Mouse (Mus musculus): ENCODE data around the gene Ssna1. TPM values are rescaled to one million over a fixed set of nuclear protein-coding genes. Genes with fewer than 3 reads are reported as not detected.

The Ssna1 gene
- polyA plus RNA-seq, 1 experiment from 2014 or later = 217 TPM

DNA sequence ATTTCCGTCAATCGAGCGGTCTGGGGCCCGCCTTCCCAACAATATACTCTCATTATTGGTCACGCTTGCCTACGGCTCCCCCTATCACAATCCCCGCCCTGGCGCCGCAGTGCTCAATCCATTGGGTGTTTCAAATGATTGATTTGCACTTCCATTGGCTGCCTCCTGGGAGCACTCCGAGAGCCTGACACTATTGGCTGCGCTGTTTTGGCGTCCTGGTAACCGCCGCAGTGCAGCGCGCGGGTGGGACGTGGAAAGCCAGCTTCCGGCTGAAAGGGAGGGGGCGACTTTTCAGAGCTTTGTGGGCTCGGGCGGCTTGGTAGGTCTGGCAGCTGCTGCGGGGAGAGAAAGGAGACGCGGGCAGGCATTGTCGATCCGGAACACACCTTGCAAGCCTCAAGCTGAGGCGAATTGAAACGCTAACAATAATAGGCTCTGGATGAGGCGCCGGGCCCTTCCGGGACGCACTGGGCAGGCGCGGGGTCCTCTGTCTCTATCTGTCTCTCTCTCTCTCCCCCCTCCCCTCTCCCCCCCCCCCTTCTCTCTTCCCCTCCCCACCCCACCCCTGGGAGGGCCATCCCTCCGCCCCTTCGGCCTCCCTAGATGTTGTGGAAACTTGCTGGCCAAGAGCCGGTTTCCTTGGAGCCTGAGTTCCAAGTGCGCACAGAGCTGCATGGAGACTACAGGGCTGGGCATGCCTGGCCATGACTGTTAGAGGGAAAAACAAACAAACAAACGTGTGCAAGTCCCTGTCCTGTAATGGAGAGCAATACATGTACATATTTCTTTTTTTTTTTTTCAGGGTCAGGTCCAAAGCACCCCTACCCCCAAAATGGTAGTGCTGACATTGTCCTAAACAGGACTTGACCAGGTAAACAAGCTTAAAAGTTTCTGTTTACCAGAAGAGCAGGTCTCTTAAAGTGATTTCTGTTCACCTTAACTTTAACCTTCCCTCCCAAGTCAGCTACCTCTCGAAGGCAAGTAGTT lies 47.2 kb downstream of the Ssna1 start:
- Histone ChIP-seq H3K9ac (ENCODE audit: low read length) (peak overlapping the region; percentile 70), H3K4me3 (ENCODE audit: low read depth, low read length) (peak overlapping the region; percentile 78), H3K4me1 (ENCODE audit: control insufficient read depth, insufficient read depth, low read length) (peaks cover 11% of the 10 kb centered on the region), H3K9me3 (ENCODE audit: control insufficient read depth, low read length) (no peaks in the 10 kb centered on the region), H3K27me3 (ENCODE audit: control insufficient read depth, insufficient read depth, low read length) (no peaks in the 10 kb centered on the region), H3K27ac (ENCODE audit: low read depth, low read length) (peak overlapping the region; percentile 89), H3K4me2 (ENCODE audit: low read depth) (peak overlapping the region; percentile 54), H3K36me3 (ENCODE audit: control insufficient read depth, insufficient read depth, low read length) (no peaks in the 10 kb centered on the region)
- 2% methylated on average over 39 of the region's 41 CpGs for WGBS
- peak; percentile 96 for ATAC-seq (ENCODE audit: insufficient read depth, low FRiP score, low TSS enrichment)
- DNase-seq (ENCODE audit: low spot score) = peak; percentile 98

DNA sequence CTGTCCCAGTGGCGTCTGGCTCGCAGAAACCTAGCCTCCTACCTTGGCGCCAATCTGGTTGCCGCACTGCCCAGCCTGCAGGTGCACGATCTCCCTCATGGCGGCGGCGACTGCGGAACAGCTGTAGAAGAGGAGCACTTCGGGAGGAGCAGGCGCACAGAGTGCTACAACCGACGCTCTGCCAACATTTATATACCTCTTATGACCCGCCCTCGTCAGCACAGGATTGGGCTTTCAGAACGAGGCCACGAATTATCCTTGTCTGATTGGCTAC lies 47.8 kb downstream of the Ssna1 start, which contains the start of gene Tubb4b:
Gene Tubb4b, minus strand, starts transcription at position 211 of the 274 bp plus-strand sequence.
- no peak for ATAC-seq (ENCODE audit: insufficient read depth, low FRiP score, low TSS enrichment)
- Histone ChIP-seq H3K4me3 (ENCODE audit: low read depth, low read length) (peak within 1 kb of the TSS; percentile 78), H3K36me3 (ENCODE audit: control insufficient read depth, insufficient read depth, low read length) (no peaks in the 10 kb centered on the region), H3K9ac (ENCODE audit: low read length) (peak within 1 kb of the TSS; percentile 76), H3K4me1 (ENCODE audit: control insufficient read depth, insufficient read depth, low read length) (peaks cover 11% of the 10 kb centered on the region), H3K27ac (ENCODE audit: low read depth, low read length) (peak within 1 kb of the TSS; percentile 89), H3K9me3 (ENCODE audit: control insufficient read depth, low read length) (no peaks in the 10 kb centered on the region), H3K4me2 (ENCODE audit: low read depth) (peak within 1 kb of the TSS; percentile 79), H3K27me3 (ENCODE audit: control insufficient read depth, insufficient read depth, low read length) (no peaks in the 10 kb centered on the region)
- WGBS = 0% methylated on average over 17 of the region's 17 CpGs
- no peak for DNase-seq (ENCODE audit: low spot score)

DNA sequence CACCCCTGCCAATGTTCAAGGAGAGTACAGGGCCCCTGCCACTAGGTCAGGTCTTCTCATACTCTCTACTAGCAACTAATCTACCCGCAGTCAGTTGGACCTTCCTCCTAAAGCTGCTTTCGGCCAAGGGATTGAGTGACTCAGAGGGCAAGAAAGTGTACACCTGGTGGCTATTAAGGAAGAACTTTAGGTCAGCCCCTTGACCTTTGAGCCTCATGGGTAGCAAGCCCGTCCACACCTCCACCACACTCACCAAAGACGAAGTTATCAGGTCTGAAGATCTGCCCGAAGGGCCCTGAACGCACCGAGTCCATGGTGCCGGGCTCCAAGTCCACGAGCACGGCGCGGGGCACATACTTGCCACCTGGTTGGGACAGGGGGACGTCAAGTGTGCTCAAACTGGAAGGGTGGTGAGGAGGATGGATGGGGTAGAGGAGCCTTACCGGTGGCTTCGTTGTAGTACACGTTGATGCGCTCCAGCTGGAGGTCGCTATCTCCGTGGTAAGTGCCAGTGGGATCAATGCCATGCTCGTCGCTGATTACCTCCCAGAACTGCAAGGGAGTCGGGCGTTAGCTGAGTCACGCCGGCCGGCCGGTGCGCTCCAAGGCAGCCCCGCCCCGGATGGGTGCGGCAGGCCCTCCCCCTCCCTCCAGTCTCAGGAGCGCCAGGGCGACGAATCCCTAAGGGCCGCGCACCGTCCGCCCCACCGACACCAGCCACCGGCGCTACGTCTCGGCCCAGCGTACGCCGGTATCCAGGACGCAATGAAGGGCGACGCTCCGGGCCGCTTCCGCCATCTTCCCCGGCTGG lies 48.4 kb downstream of the Ssna1 start:
- Histone ChIP-seq H3K4me3 (ENCODE audit: low read depth, low read length) (peak overlapping the region; percentile 78), H3K27ac (ENCODE audit: low read depth, low read length) (peak overlapping the region; percentile 78), H3K4me1 (ENCODE audit: control insufficient read depth, insufficient read depth, low read length) (peaks cover 11% of the 10 kb centered on the region), H3K27me3 (ENCODE audit: control insufficient read depth, insufficient read depth, low read length) (no peaks in the 10 kb centered on the region), H3K9me3 (ENCODE audit: control insufficient read depth, low read length) (no peaks in the 10 kb centered on the region), H3K9ac (ENCODE audit: low read length) (peak overlapping the region; percentile 76), H3K4me2 (ENCODE audit: low read depth) (peak overlapping the region; percentile 79), H3K36me3 (ENCODE audit: control insufficient read depth, insufficient read depth, low read length) (no peaks in the 10 kb centered on the region)
- DNase-seq (ENCODE audit: low spot score) (no peak), ATAC-seq (ENCODE audit: insufficient read depth, low FRiP score, low TSS enrichment) (peak; percentile 21)
- WGBS = 5% methylated on average over 37 of the region's 53 CpGs

DNA sequence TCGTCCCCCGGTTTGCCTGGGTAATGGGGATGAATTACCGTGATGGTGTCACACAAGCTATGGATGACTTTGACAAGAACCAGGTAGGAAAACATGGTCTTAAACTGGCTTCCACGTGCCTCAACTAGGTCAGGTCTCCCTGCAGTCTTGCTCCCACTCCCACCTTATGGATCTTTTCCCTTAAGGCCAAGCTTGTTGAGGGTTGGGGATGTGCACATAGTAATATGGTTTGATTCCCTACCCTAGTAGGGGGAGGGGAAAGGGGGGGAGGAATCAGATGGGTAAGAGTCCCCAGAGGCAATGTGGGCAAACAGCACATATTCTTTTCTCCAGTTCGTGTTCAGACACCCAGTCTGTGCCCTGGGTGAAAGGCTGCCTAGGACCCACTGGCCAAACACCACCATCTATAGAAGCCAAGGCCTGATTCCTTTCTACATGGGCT lies 50.9 kb downstream of the Ssna1 start:
- no peak overlapping the region for H3K4me2 ChIP-seq (ENCODE audit: low read depth)
- no peaks in the 10 kb centered on the region for H3K27me3 ChIP-seq (ENCODE audit: control insufficient read depth, insufficient read depth, low read length)
- H3K27ac ChIP-seq (ENCODE audit: low read depth, low read length) = no peak overlapping the region
- H3K9ac ChIP-seq (ENCODE audit: low read length) = no peak overlapping the region
- H3K4me1 ChIP-seq (ENCODE audit: control insufficient read depth, insufficient read depth, low read length) = peaks cover 11% of the 10 kb centered on the region
- DNase-seq (ENCODE audit: low spot score) (no peak), ATAC-seq (ENCODE audit: insufficient read depth, low FRiP score, low TSS enrichment) (no peak)
- H3K36me3 ChIP-seq (ENCODE audit: control insufficient read depth, insufficient read depth, low read length) = no peaks in the 10 kb centered on the region
- H3K4me3 ChIP-seq (ENCODE audit: low read depth, low read length) = no peak overlapping the region
- H3K9me3 ChIP-seq (ENCODE audit: control insufficient read depth, low read length) = no peaks in the 10 kb centered on the region
- WGBS = 73% methylated on average over 5 of the region's 5 CpGs

Other genes starting within 250 kb of the Ssna1 start
- gene Nsmf, start 218.1 kb downstream of the Ssna1 start, polyA plus RNA-seq (2014; fragmentation: Nextera tagmentation; extraction: Ambion mirVana) = 52.6 and 56.1 TPM in 2 replicates
- not detected in 2 replicates for gene Entpd8, start 192.1 kb downstream of the Ssna1 start, polyA plus RNA-seq (2014; fragmentation: Nextera tagmentation; extraction: Ambion mirVana)
- gene Noxa1, start 177.3 kb downstream of the Ssna1 start, polyA plus RNA-seq (2014; fragmentation: Nextera tagmentation; extraction: Ambion mirVana) = 0.29 TPM in 1 of 2 replicates, not detected in the other
- 53.7 and 57.8 TPM in 2 replicates for gene Nrarp, start 91.7 kb downstream of the Ssna1 start, polyA plus RNA-seq (2014; fragmentation: Nextera tagmentation; extraction: Ambion mirVana)
- 1.6 and 1.9 TPM in 2 replicates for gene Tor4a, start 75.6 kb downstream of the Ssna1 start, polyA plus RNA-seq (2014; fragmentation: Nextera tagmentation; extraction: Ambion mirVana)
- gene Nelfb, start 60.9 kb downstream of the Ssna1 start, polyA plus RNA-seq (2014; fragmentation: Nextera tagmentation; extraction: Ambion mirVana) = 94.8 and 99.8 TPM in 2 replicates
- not detected in 2 replicates for gene Stpg3, start 57.8 kb downstream of the Ssna1 start, polyA plus RNA-seq (2014; fragmentation: Nextera tagmentation; extraction: Ambion mirVana)
- gene Fam166a, start 53.7 kb downstream of the Ssna1 start, polyA plus RNA-seq (2014; fragmentation: Nextera tagmentation; extraction: Ambion mirVana) = not detected in 2 replicates
- gene Tubb4b, start 47.7 kb downstream of the Ssna1 start, polyA plus RNA-seq (2014; fragmentation: Nextera tagmentation; extraction: Ambion mirVana) = 515 and 528 TPM in 2 replicates
- not detected in 2 replicates for gene Slc34a3, start 38.1 kb downstream of the Ssna1 start, polyA plus RNA-seq (2014; fragmentation: Nextera tagmentation; extraction: Ambion mirVana)
- gene Rnf224, start 35.7 kb downstream of the Ssna1 start, polyA plus RNA-seq (2014; fragmentation: Nextera tagmentation; extraction: Ambion mirVana) = not detected in 2 replicates
- 29.9 and 34.0 TPM in 2 replicates for gene Rnf208, start 30.2 kb downstream of the Ssna1 start, polyA plus RNA-seq (2014; fragmentation: Nextera tagmentation; extraction: Ambion mirVana)
- not detected in 2 replicates for gene Cysrt1, start 30.0 kb downstream of the Ssna1 start, polyA plus RNA-seq (2014; fragmentation: Nextera tagmentation; extraction: Ambion mirVana)
- 5.1 and 6.6 TPM in 2 replicates for gene AL732309.1, start 25.6 kb downstream of the Ssna1 start, polyA plus RNA-seq (2014; fragmentation: Nextera tagmentation; extraction: Ambion mirVana)
- gene Tmem203, start 17.0 kb downstream of the Ssna1 start, polyA plus RNA-seq (2014; fragmentation: Nextera tagmentation; extraction: Ambion mirVana) = 11.4 and 13.0 TPM in 2 replicates
- 4.0 and 5.3 TPM in 2 replicates for gene Tprn, start 9.8 kb downstream of the Ssna1 start, polyA plus RNA-seq (2014; fragmentation: Nextera tagmentation; extraction: Ambion mirVana)
- 120 and 128 TPM in 2 replicates for gene Anapc2, start within 50 bp of the Ssna1 start, polyA plus RNA-seq (2014; fragmentation: Nextera tagmentation; extraction: Ambion mirVana)
- not detected in 2 replicates for gene Tmem210, start 15.7 kb upstream of the Ssna1 start, polyA plus RNA-seq (2014; fragmentation: Nextera tagmentation; extraction: Ambion mirVana)
- not detected in 2 replicates for gene Lrrc26, start 17.5 kb upstream of the Ssna1 start, polyA plus RNA-seq (2014; fragmentation: Nextera tagmentation; extraction: Ambion mirVana)
- gene Grin1, start 46.7 kb upstream of the Ssna1 start, polyA plus RNA-seq (2014; fragmentation: Nextera tagmentation; extraction: Ambion mirVana) = 2.5 and 3.7 TPM in 2 replicates
- gene Man1b1, start 59.9 kb upstream of the Ssna1 start, polyA plus RNA-seq (2014; fragmentation: Nextera tagmentation; extraction: Ambion mirVana) = 65.8 and 87.4 TPM in 2 replicates
- gene Dpp7, start 83.9 kb upstream of the Ssna1 start, polyA plus RNA-seq (2014; fragmentation: Nextera tagmentation; extraction: Ambion mirVana) = 16.2 and 20.6 TPM in 2 replicates
- 5.1 and 7.0 TPM in 2 replicates for gene Uap1l1, start 93.2 kb upstream of the Ssna1 start, polyA plus RNA-seq (2014; fragmentation: Nextera tagmentation; extraction: Ambion mirVana)
- gene Sapcd2, start 99.9 kb upstream of the Ssna1 start, polyA plus RNA-seq (2014; fragmentation: Nextera tagmentation; extraction: Ambion mirVana) = 49.2 and 53.7 TPM in 2 replicates
- gene Entpd2, start 123.4 kb upstream of the Ssna1 start, polyA plus RNA-seq (2014; fragmentation: Nextera tagmentation; extraction: Ambion mirVana) = 0.12 TPM in 1 of 2 replicates, not detected in the other
- gene Npdc1, start 126.9 kb upstream of the Ssna1 start, polyA plus RNA-seq (2014; fragmentation: Nextera tagmentation; extraction: Ambion mirVana) = 133 TPM in 2 replicates
- 0.11 TPM in 1 of 2 replicates, not detected in the other for gene Fut7, start 150.8 kb upstream of the Ssna1 start, polyA plus RNA-seq (2014; fragmentation: Nextera tagmentation; extraction: Ambion mirVana)
- gene Abca2, start 156.3 kb upstream of the Ssna1 start, polyA plus RNA-seq (2014; fragmentation: Nextera tagmentation; extraction: Ambion mirVana) = 5.0 and 5.6 TPM in 2 replicates
- 0.72 and 0.89 TPM in 2 replicates for gene Clic3, start 184.4 kb upstream of the Ssna1 start, polyA plus RNA-seq (2014; fragmentation: Nextera tagmentation; extraction: Ambion mirVana)
- gene Paxx, start 188.7 kb upstream of the Ssna1 start, polyA plus RNA-seq (2014; fragmentation: Nextera tagmentation; extraction: Ambion mirVana) = 22.0 and 26.3 TPM in 2 replicates
- 0.43 TPM in 1 of 2 replicates, not detected in the other for gene Ptgds, start 197.6 kb upstream of the Ssna1 start, polyA plus RNA-seq (2014; fragmentation: Nextera tagmentation; extraction: Ambion mirVana)
- not detected in 2 replicates for gene Lcn12, start 221.5 kb upstream of the Ssna1 start, polyA plus RNA-seq (2014; fragmentation: Nextera tagmentation; extraction: Ambion mirVana)
- 82.4 and 88.3 TPM in 2 replicates for gene Fbxw5, start 228.3 kb upstream of the Ssna1 start, polyA plus RNA-seq (2014; fragmentation: Nextera tagmentation; extraction: Ambion mirVana)
- 4.4 and 5.1 TPM in 2 replicates for gene C8g, start 229.3 kb upstream of the Ssna1 start, polyA plus RNA-seq (2014; fragmentation: Nextera tagmentation; extraction: Ambion mirVana)

Data from neural tube, embryonic 11.5 days (tissue).